Mouse (Mus musculus): ENCODE measurements around the gene Nap1l3. TPM values are rescaled to one million over a fixed set of nuclear protein-coding genes. Genes with fewer than 3 reads are reported as not detected.

Gene Nap1l3
- polyA plus RNA-seq (2012; rRNA removed; ENCODE audit: low replicate concordance) = 0.22 and 1.8 TPM in 2 replicates

GRCm38 (mm10) chrX:122396781-122397581 is at the start of gene Nap1l3:
Nap1l3 (minus strand) TSS chrX:122397401.

